Comparison of ENCODE assay signal across 15 mouse cellular contexts in genomic region chr5:136052861-136053655, GRCm38 (mm10). TPM values are rescaled to one million over a fixed set of nuclear protein-coding genes. Genes with fewer than 3 reads are reported as not detected.
A peak's percentile ranks its signal among the peaks of the same experiment; 100 is the strongest.
DNase-seq lines count a peak whose midpoint lies in the region; ATAC-seq and TF ChIP-seq lines count a peak whose summit lies in the region.
"Had no signal": no experiment of that assay in that cellular context is flagged by ENCODE, and none has a peak within 500 bp of the region (broad histone marks: within the 10 kb centered on the region; RNA-seq: fewer than 3 reads in every experiment).

No protein-coding gene starts in this region.

- 78% methylated on average over 8 of the region's 8 CpGs for WGBS in lung, embryonic 15.5 days

- no peak overlapping the region for H3K4me2 ChIP-seq in lung, embryonic 15.5 days
- H3K4me2 ChIP-seq: embryonic facial prominence, embryonic 12.5 days; lung, embryonic 14.5 days had no signal

- H3K27me3 ChIP-seq in E14TG2a.4 (ENCODE audit: insufficient read depth, low read length): peaks cover 3% of the 10 kb centered on the region; the same call in 1 of the 2 replicates
- no peaks in the 10 kb centered on the region for H3K27me3 ChIP-seq in lung, embryonic 15.5 days
- H3K27me3 ChIP-seq: embryonic facial prominence, embryonic 12.5 days had no signal

- peaks cover 5% of the 10 kb centered on the region for H3K9me3 ChIP-seq in E14TG2a.4 (ENCODE audit: low read length)
- H3K9me3 ChIP-seq in lung, embryonic 15.5 days: no peaks in the 10 kb centered on the region
- H3K9me3 ChIP-seq: embryonic facial prominence, embryonic 12.5 days had no signal

- TF ChIP-seq CTCF in E14TG2a.4 (conservative IDR thresholded peaks at IDR 0.05; ENCODE audit: low read length): no peak

- 0 out of 2 replicates have a peak overlapping the region, but pooled peaks have one; percentile 2 for H3K4me3 ChIP-seq in E14TG2a.4 (replicated peaks; ENCODE audit: low read length)
- H3K4me3 ChIP-seq in lung, embryonic 15.5 days: no peak overlapping the region
- H3K4me3 ChIP-seq: embryonic facial prominence, embryonic 12.5 days had no signal

- no peak for ATAC-seq in lung, embryonic 15.5 days (ENCODE audit: borderline replicate concordance, extremely low read depth, low FRiP score, low TSS enrichment)
- ATAC-seq in megakaryocyte, adult 5-6 weeks (ENCODE audit: poor library complexity, severe bottlenecking): no peak
- ATAC-seq: intestine, postnatal 0 days had no signal

- H3K36me3 ChIP-seq in E14TG2a.4 (ENCODE audit: insufficient read depth, low read length): no peaks in the 10 kb centered on the region
- no peaks in the 10 kb centered on the region for H3K36me3 ChIP-seq in lung, embryonic 15.5 days
- H3K36me3 ChIP-seq: embryonic facial prominence, embryonic 12.5 days had no signal

- H3K9ac ChIP-seq in lung, embryonic 15.5 days: no peak overlapping the region
- H3K9ac ChIP-seq: embryonic facial prominence, embryonic 12.5 days; lung, embryonic 14.5 days had no signal

- H3K4me1 ChIP-seq in E14TG2a.4 (replicated peaks; ENCODE audit: low read depth, low read length): peaks cover 66% of the 10 kb centered on the region
- H3K4me1 ChIP-seq in lung, embryonic 15.5 days: peaks cover 13% of the 10 kb centered on the region

- peak; percentile 67 for DNase-seq in 3134 (ENCODE audit: extremely low read depth, insufficient read length, low spot score)
- DNase-seq in kidney, adult 18-20 months: peak; percentile 39
- DNase-seq in thymus, adult 18-20 months: no peak
- DNase-seq in spleen, postnatal 10 days (ENCODE audit: low spot score in 2 of 2): no peak
- DNase-seq: cerebellum, adult 9-10 months; heart, postnatal 36 days; left cerebral cortex, postnatal 4 days; lung, embryonic 14.5 days; spleen, adult 18-20 months; thymus, postnatal 4 days had no signal

- H3K27ac ChIP-seq in lung, embryonic 15.5 days: peak overlapping the region; percentile 61

RNA-seq across cellular contexts. Expression of gene Upk3bl, which starts 1.2 kb away (rescaled TPM):
- 4.2 and 5.1 TPM in 2 replicates for polyA plus RNA-seq in lung, embryonic 15.5 days (2015; fragmentation: Nextera tagmentation; extraction: Ambion mirVana)
- total RNA-seq in megakaryocyte, adult 5-6 weeks (2015): not detected in 2 replicates
- not detected in 2 replicates for total RNA-seq in megakaryocyte, adult 5-6 weeks (2017)
- total RNA-seq: heart, postnatal 36 days; left cerebral cortex, postnatal 4 days had no signal
- polyA plus RNA-seq: intestine, postnatal 0 days had no signal

RNA-seq across cellular contexts. Expression of gene Upk3b, which starts 14.8 kb away (rescaled TPM):
- polyA plus RNA-seq in lung, embryonic 15.5 days (2015; fragmentation: Nextera tagmentation; extraction: Ambion mirVana): 22.5 and 27.8 TPM in 2 replicates
- not detected in 2 replicates for total RNA-seq in megakaryocyte, adult 5-6 weeks (2015)
- total RNA-seq in megakaryocyte, adult 5-6 weeks (2017): not detected in 2 replicates
- total RNA-seq: left cerebral cortex, postnatal 4 days had no signal

RNA-seq across cellular contexts. Expression of gene Rasa4, which starts 30.7 kb away (rescaled TPM):
- polyA plus RNA-seq in lung, embryonic 15.5 days (2015; fragmentation: Nextera tagmentation; extraction: Ambion mirVana): 2.6 and 4.1 TPM in 2 replicates
- 36.2 and 40.9 TPM in 2 replicates for total RNA-seq in megakaryocyte, adult 5-6 weeks (2015)
- total RNA-seq in megakaryocyte, adult 5-6 weeks (2017): 26.0 and 33.8 TPM in 2 replicates

RNA-seq across cellular contexts. Expression of gene Dtx2, which starts 58.5 kb away (rescaled TPM):
- polyA plus RNA-seq in lung, embryonic 15.5 days (2015; fragmentation: Nextera tagmentation; extraction: Ambion mirVana): 23.8 TPM in 2 replicates
- total RNA-seq in megakaryocyte, adult 5-6 weeks (2015): 26.3 and 30.3 TPM in 2 replicates
- total RNA-seq in megakaryocyte, adult 5-6 weeks (2017): 10.9 and 12.4 TPM in 2 replicates

Comparison
In these comparisons a context has a peak if more than half of its experiments do, and no peak if none do; other contexts are left out.
1. DNase-seq: peak in 3134 (single experiment) and kidney, adult 18-20 months (single experiment); none in thymus, adult 18-20 months (0 of 2) and spleen, postnatal 10 days (0 of 2).